Mouse (Mus musculus) heart, embryonic 11.5 days (tissue): ENCODE results near the gene Enox1. TPM values are rescaled to one million over a fixed set of nuclear protein-coding genes. Genes with fewer than 3 reads are reported as not detected.

Source experiments
- ATAC-seq: fragments of 200-750 bp; cut with Nextera tagmentation; replicated peaks from 2 replicates; pipeline ENCODE4 v1.8.0; 2017; ENCODE audit warnings: moderate library complexity; ENCODE audit not compliant: insufficient number of reproducible peaks, low FRiP score, low TSS enrichment
- H3K27ac ChIP-seq: fragments of 300-500 bp; sonication (generic); 2 replicates; pipeline ENCODE4 v1.5.1; 2014; ENCODE audit warnings: mild to moderate bottlenecking, low read depth, low read length
- H3K27me3 ChIP-seq: fragments of 300-500 bp; sonication (generic); 2 replicates; pipeline ENCODE4 v1.6.1; 2014; ENCODE audit warnings: mild to moderate bottlenecking, low read length, mixed read lengths; ENCODE audit not compliant: control insufficient read depth, insufficient read depth
- H3K36me3 ChIP-seq: fragments of 300-500 bp; sonication (generic); 2 replicates; pipeline ENCODE4 v1.6.1; 2014; ENCODE audit warnings: mild to moderate bottlenecking, low read length, moderate library complexity, mixed read lengths; ENCODE audit not compliant: control insufficient read depth, insufficient read depth
- H3K4me1 ChIP-seq: fragments of 300-500 bp; sonication (generic); 2 replicates; pipeline ENCODE4 v1.6.1; 2014; ENCODE audit warnings: low read length; ENCODE audit not compliant: control insufficient read depth, insufficient read depth
- H3K4me2 ChIP-seq: fragments of 300-500 bp; sonication (generic); 2 replicates; pipeline ENCODE4 v1.6.1; 2014; ENCODE audit warnings: mild to moderate bottlenecking, moderate library complexity
- H3K4me3 ChIP-seq: fragments of 300-500 bp; sonication (generic); 2 replicates; pipeline ENCODE4 v1.5.1; 2014; ENCODE audit warnings: low read depth, low read length
- H3K9ac ChIP-seq: fragments of 300-500 bp; sonication (generic); 2 replicates; pipeline ENCODE4 v1.6.1; 2014; ENCODE audit warnings: mild to moderate bottlenecking, low read depth, low read length, moderate library complexity
- H3K9me3 ChIP-seq: fragments of 300-500 bp; sonication (generic); replicated peaks from 2 replicates; pipeline ENCODE4 v1.6.1; 2016; ENCODE audit warnings: low read length; ENCODE audit not compliant: control insufficient read depth
- WGBS: fragments of 180-500 bp; shearing (Covaris S2); extraction: QIAGEN DNeasy Blood & Tissue Kit; methylation state at CpG from one replicate; pipeline ENCODE4 v1.1.7; 2014; ENCODE audit not compliant: insufficient replicate concordance; 5-methylcytosine and 5-hydroxymethylcytosine counted together
- polyA plus RNA-seq: library from polyadenylated mRNA; unstranded; fragments of >200 nt; fragmentation: Nextera tagmentation; extraction: Ambion mirVana; gene quantifications from 2 replicates; pipeline ENCODE4 v1.2.1, GENCODE M21; 2014

Gene Enox1
- polyA plus RNA-seq, 1 experiment from 2014 or later = 2.3 TPM

GRCm38 (mm10) chr14:77669494-77669893 lies 512.9 kb downstream of the Enox1 start:
- Histone ChIP-seq H3K9ac (no peak overlapping the region), H3K36me3 (no peaks in the 10 kb centered on the region), H3K4me2 (no peak overlapping the region), H3K9me3 (no peaks in the 10 kb centered on the region), H3K4me3 (no peak overlapping the region), H3K4me1 (peaks cover 27% of the 10 kb centered on the region), H3K27ac (no peak overlapping the region), H3K27me3 (no peaks in the 10 kb centered on the region)
- no peak for ATAC-seq
- WGBS = 85% methylated on average over 7 of the region's 7 CpGs

- 89% methylated on average over 5 of the region's 5 CpGs for WGBS
- H3K36me3 ChIP-seq = no peaks in the 10 kb centered on the region
Observed at GRCm38 (mm10) chr14:77670945-77671344, 514.4 kb downstream of the Enox1 start.

DNA sequence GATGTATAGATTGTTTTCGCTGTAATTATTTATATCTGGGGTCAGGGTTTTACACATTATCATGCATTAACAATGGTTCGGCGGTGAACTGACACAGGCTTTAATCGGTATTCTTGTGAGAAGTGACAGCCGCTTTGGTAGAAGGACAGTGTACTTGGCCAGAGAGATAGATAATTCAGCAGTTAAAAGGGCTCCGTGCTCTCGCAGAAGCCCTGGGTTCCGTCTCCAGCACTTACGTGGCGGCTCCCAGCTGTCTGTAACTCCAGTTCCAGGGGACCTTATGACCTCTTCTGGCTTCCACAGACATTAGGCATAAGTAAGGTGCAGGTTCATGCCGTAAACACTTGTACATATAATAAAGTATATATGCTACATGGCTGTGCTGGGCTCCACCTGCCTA lies 515.4 kb downstream of the Enox1 start:
- Histone ChIP-seq H3K4me2 (no peak overlapping the region), H3K27me3 (no peaks in the 10 kb centered on the region), H3K27ac (peak overlapping the region; percentile 67), H3K36me3 (no peaks in the 10 kb centered on the region), H3K4me1 (peaks cover 27% of the 10 kb centered on the region), H3K9ac (no peak overlapping the region), H3K4me3 (no peak overlapping the region), H3K9me3 (no peaks in the 10 kb centered on the region)
- 38% methylated on average over 11 of the region's 11 CpGs for WGBS
- ATAC-seq = no peak

More at GRCm38 (mm10) chr14:77670945-77671344, 514.4 kb downstream of the Enox1 start:
- no peak for ATAC-seq
- Histone ChIP-seq H3K27me3 (no peaks in the 10 kb centered on the region), H3K4me3 (no peak overlapping the region), H3K9ac (no peak overlapping the region), H3K27ac (no peak overlapping the region), H3K4me2 (no peak overlapping the region), H3K9me3 (no peaks in the 10 kb centered on the region), H3K4me1 (peaks cover 27% of the 10 kb centered on the region)

- Histone ChIP-seq H3K9me3 (no peaks in the 10 kb centered on the region), H3K36me3 (no peaks in the 10 kb centered on the region), H3K4me2 (no peak overlapping the region), H3K4me1 (peaks cover 27% of the 10 kb centered on the region), H3K27ac (peak overlapping the region; percentile 4; the same call in 1 of the 2 replicates), H3K27me3 (no peaks in the 10 kb centered on the region), H3K4me3 (no peak overlapping the region), H3K9ac (no peak overlapping the region)
- no peak for ATAC-seq
- 25% methylated on average over 8 of the region's 8 CpGs for WGBS
Observed at GRCm38 (mm10) chr14:77673138-77673537, 516.6 kb downstream of the Enox1 start.

GRCm38 (mm10) chr14:77677951-77678350 lies 521.4 kb downstream of the Enox1 start:
- 79% methylated on average over 7 of the region's 7 CpGs for WGBS
- no peaks in the 10 kb centered on the region for H3K36me3 ChIP-seq
- H3K27me3 ChIP-seq = no peaks in the 10 kb centered on the region
- H3K9me3 ChIP-seq = no peaks in the 10 kb centered on the region
- ATAC-seq = no peak
- peaks cover 30% of the 10 kb centered on the region for H3K4me1 ChIP-seq
- no peak overlapping the region for H3K4me3 ChIP-seq
- no peak overlapping the region for H3K4me2 ChIP-seq
- H3K9ac ChIP-seq = no peak overlapping the region
- H3K27ac ChIP-seq = no peak overlapping the region

DNA sequence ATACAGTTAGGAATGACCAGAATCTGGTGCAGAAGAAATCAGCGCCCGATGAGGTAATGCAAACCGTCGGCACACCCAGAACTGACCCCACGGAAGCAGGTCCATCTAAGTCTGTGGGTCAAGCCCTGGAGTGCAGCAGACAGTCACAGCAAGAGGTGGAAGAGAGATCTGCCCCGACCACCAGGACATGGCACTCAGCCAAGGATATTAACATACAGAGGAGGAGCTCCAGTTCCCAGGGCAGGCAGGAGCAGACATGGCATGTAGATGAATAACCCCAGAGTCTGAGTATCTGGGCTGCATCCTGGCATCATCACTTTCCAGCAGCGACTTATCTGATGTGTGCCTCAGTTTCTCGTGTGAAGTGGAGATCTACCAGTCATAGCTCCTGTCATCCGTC lies 523.3 kb downstream of the Enox1 start:
- Histone ChIP-seq H3K9me3 (no peaks in the 10 kb centered on the region), H3K4me3 (no peak overlapping the region), H3K36me3 (no peaks in the 10 kb centered on the region), H3K9ac (no peak overlapping the region), H3K27ac (no peak overlapping the region), H3K27me3 (no peaks in the 10 kb centered on the region), H3K4me1 (peaks cover 25% of the 10 kb centered on the region), H3K4me2 (no peak overlapping the region; the same call in 1 of the 2 replicates)
- 57% methylated on average over 9 of the region's 9 CpGs for WGBS
- ATAC-seq = 0 out of 2 replicates have a peak, but pooled peaks have one; percentile 42

DNA sequence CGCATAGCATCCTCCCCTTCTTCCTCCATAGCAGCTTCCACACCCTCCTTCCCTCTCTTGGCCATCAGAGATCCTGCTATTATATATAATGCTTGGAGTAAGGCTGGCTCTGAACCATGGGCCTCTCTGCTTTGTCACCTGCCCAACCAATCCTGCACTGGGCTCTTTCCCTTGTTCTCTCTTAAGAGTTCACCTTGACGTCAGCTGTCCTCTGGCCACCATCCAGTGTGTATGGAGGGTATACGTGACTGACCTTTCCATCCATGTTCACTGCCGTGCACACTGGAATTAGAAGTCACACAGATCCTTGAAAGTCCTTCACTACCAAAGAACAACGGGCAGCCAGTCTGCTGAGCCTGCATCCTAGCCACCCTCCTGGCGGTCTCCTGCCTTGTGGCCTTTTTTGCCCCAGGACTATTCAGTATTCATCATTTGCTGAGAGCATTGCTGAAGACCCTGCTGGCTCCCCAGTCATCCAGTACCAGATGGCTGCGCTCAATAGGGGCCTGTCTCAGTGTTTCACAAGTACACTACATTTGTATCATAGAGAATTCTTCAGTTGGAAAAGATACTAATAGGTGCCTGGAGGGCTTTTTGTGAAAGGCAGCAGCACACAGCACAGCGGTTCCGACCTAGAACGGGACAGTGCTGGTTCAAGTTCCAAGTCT lies 526.5 kb downstream of the Enox1 start:
- no peak for ATAC-seq
- Histone ChIP-seq H3K4me1 (peaks cover 25% of the 10 kb centered on the region), H3K27ac (no peak overlapping the region), H3K4me3 (no peak overlapping the region), H3K9me3 (no peaks in the 10 kb centered on the region), H3K9ac (no peak overlapping the region), H3K36me3 (no peaks in the 10 kb centered on the region), H3K27me3 (no peaks in the 10 kb centered on the region), H3K4me2 (no peak overlapping the region)
- 81% methylated on average over 10 of the region's 10 CpGs for WGBS

GRCm38 (mm10) chr14:77689816-77690215 lies 533.3 kb downstream of the Enox1 start:
- Histone ChIP-seq H3K4me3 (no peak overlapping the region), H3K9ac (no peak overlapping the region), H3K4me2 (no peak overlapping the region), H3K27ac (no peak overlapping the region), H3K9me3 (no peaks in the 10 kb centered on the region), H3K27me3 (no peaks in the 10 kb centered on the region), H3K36me3 (no peaks in the 10 kb centered on the region), H3K4me1 (no peaks in the 10 kb centered on the region)
- WGBS = 80% methylated on average over 4 of the region's 4 CpGs
- ATAC-seq = no peak

DNA sequence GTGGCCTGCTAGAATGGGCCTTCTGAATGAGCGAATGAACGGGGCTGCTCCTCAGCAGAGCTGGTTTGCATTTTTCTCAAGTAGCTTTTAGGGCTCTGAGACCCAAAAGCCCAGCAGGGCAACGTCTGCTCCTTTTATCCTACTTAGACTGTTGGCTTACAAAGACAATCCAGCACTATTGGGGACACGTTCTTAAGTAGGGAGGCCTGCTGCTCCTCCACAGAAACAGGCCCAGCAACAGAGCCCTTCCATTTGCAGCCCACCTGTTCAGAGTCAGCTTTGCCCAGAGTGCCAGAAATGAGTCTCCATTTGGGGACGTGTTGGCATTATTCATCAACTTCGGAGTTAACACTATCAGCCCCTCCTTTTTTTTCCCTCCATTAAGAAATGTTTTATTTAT lies 548.4 kb downstream of the Enox1 start:
- Histone ChIP-seq H3K27ac (no peak overlapping the region), H3K4me1 (no peaks in the 10 kb centered on the region), H3K9me3 (no peaks in the 10 kb centered on the region), H3K4me3 (no peak overlapping the region), H3K36me3 (no peaks in the 10 kb centered on the region), H3K4me2 (no peak overlapping the region), H3K9ac (no peak overlapping the region), H3K27me3 (no peaks in the 10 kb centered on the region)
- ATAC-seq = no peak
- 68% methylated on average over 6 of the region's 6 CpGs for WGBS
